Mouse (Mus musculus): ENCODE data around the gene Gm20517.
"Not testable (repeated sequence)": the region's sequence is repeated elsewhere in the genome, so short reads cannot be mapped to it uniquely, and the experiment has no call there.

Gm20517 gene

DNA sequence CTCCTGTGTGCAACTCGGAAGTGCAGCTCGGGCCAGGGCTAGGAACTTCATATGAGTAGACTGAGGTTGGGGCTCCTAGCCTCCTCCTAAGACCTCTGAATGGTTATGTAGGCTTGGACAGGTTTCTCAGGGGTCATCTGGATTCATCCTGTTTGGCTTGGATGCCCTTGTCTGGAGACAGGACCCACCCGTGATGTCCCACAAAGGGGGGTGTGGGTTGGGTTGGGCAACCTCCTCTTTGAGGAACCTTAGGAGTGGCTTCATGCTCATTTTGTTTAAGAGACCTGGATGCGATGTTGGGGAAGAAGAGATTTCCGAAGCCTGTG is 14.6 kb upstream of the Gm20517 start:
- DNase-seq (ENCODE audit: low spot score in 2 of 2), result peak in 1 of 2 experiments; percentile 19

GRCm38 (mm10) chr17:47597261-47597660 is 14.1 kb upstream of the Gm20517 start:
- DNase-seq (ENCODE audit: low spot score in 2 of 2), result peak in 1 of 2 experiments; percentile 26

- DNase-seq (ENCODE audit: low spot score in 2 of 2), result peak; percentile 52 to 55
Measured at GRCm38 (mm10) chr17:47597838-47598579, 13.4 kb upstream of the Gm20517 start.

DNA sequence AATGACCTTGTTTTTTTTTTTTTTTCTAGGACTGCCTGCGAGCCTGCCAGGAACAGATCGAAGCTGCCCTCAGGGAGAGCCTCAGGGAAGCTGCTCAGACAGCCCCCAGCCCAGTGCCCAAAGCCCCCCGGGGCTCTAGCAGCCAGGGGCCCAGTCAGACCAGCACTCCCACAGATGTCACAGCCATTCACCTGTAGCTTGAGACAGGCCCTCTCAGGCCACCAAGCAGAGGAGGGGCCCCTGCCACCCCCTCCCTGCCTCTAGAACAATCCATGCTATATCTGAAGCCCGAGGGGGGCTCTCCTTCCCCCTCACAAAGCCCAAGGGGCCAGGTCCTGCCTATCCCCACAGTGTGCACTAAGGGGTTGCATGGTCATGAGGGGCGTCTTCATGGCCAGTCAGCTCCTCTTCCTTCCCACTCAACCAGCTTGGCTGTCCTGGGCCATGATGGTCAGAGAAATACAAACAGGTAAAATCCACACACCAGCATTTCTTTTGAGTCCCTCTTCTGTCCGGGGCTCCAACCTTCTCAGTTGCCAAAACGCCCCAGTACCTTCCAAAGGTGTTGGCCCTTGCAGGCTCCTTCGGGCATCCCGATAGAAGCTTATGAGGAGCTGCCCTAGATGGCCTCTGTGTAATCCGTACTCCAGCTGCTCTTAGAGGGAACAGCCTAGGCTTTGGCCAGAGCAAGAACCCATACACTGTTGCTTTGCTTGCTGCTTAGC is 12.6 kb upstream of the Gm20517 start:
- DNase-seq (ENCODE audit: low spot score in 2 of 2), result not testable (repeated sequence)

- DNase-seq (ENCODE audit: low spot score in 2 of 2), result peak in 1 of 2 experiments; percentile 28
Measured at GRCm38 (mm10) chr17:47599511-47600297, 11.7 kb upstream of the Gm20517 start.

DNA sequence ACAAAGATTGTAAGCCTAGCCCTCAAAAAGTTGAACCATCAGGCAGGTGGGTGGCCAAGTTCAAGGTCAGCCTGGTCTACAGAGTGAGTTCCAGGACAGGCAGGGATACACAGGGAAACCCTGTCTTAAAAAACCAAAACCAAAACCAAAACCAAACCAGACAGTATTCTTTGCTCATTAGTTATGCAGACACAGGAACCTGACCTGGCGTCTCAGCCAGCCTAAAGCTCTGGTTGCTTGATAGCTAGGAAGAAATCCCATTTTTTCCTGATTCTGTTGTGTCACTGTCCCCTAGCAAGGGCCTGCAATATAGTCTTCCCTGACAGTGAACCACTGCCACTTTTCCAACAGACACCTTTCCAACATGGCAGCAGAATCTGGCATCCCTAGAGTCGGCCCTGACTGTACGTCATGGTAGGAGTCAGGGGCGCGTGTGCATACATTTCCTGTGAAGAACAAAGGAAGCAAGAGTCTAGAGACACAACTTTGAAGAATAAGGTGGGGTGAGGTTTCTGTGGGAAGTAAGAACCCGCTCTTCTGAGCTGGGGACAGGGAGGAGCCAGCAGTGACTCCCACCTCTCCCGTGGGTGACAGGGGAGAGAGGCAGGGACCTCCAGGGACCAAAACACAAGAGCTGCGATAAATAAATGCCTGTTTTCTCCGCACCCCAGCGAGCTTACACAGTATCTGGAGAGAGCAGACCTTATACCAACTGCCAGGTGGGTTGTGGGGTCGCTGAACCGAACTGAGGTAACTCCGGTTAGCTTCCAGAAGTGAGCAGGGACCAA is 10.6 kb upstream of the Gm20517 start:
- no peak for DNase-seq (ENCODE audit: low spot score in 2 of 2)

- no peak for DNase-seq (ENCODE audit: low spot score in 2 of 2)
Measured at GRCm38 (mm10) chr17:47601389-47601755, 10.0 kb upstream of the Gm20517 start.

- DNase-seq (ENCODE audit: low spot score in 2 of 2), result no peak
Measured at GRCm38 (mm10) chr17:47602289-47602688, 9.1 kb upstream of the Gm20517 start.

- DNase-seq (ENCODE audit: low spot score in 2 of 2), result peak in 1 of 2 experiments; percentile 26
Measured at GRCm38 (mm10) chr17:47606220-47606619, 5.2 kb upstream of the Gm20517 start.

- DNase-seq (ENCODE audit: low spot score in 2 of 2), result no peak
Measured at GRCm38 (mm10) chr17:47609182-47609581, 2.2 kb upstream of the Gm20517 start.

- no peak for DNase-seq (ENCODE audit: low spot score in 2 of 2)
Measured at GRCm38 (mm10) chr17:47611661-47611982, 233 bp downstream of the Gm20517 start.

DNA sequence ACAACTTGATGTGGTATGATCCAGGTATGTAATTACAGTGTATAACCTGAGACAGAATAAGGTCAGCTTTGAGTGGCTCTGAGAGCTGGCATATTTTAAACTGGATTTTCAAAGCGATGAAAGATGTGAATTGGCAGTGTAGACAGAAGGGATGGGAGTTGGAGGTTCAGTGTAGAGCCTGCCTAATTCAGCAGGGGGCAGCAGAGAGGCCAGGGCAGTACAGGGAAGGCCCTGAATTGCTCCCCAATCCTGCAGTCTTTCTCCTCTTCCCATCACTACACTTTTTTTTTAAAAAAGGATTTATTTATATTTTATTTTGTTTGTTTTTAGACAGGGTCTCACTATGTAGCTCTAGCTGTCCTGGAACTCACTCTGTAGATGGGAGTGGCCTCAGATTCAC is 2.6 kb downstream of the Gm20517 start:
- no peak for DNase-seq (ENCODE audit: low spot score in 2 of 2)

DNA sequence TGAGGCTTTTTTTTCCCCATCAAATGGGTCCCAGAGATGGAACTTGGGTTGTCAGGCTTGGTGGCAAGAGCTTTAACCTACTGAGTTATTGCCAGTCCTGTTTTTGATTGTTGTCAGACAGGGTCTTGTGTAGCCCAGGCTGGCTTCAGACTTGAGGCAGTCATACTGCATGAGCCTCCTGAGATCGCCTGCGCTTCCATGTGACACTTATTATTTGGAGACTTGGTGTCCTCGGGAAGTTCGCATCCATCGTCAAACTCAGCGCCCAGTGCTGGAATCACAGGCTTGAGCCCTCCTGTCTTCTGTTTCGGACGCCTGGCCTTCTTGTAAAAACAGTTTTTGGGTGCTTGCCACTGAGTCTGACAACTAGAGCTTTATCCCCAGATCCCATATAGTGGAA is 4.7 kb downstream of the Gm20517 start:
- DNase-seq (ENCODE audit: low spot score in 2 of 2), result no peak

DNA sequence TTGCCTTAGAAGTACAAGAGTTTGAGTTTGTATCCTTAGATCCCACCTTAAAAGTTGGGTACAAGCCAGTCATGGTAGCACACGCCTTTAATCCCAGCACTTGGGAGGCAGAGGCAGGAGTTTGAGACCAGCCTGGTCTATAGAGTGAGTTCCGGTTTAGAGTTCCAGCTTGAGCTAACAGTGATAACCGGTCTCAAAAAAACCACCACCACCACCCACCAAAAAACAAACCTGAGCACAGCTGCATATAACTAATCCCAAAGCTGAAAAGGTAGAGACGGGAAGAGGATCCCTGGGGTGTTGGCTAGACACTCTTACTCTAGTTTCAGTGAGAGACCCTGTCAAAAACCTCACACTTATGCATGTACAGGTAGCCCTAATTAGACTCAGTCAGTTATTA is 5.3 kb downstream of the Gm20517 start:
- DNase-seq (ENCODE audit: low spot score in 2 of 2), result no peak

DNA sequence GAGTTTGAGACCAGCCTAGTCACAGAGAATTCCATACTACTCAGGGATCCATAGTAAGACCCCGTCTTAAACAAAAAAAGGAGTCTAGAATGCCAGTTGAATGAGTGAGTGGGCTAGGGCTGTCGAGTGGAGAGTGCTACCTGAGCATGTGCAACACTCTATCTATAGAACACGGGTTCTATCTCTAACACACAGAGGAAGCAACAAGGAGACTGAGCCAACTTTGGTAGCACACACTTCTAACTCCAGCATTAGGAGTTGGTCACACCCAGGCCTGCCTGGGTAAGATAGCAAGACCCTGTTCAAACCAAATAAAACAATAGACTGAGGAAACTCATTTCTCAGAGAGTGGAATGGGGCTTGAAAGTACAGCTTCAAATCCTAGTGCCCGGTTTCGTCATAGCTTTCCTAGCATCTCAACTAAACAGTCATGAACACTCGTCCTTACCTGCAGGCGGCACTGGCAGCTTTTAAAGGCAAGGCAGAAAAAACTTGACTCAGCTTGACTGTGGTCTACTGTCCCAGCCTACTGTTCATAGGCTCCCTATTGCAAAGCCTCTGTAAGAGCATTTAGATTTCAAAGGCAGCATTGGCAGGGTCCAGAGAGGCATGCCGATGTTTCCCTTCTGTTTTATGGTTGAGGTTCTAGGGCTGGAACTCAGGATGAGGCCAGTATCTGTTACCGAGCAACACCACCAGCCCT is 6.4 kb downstream of the Gm20517 start:
- DNase-seq (ENCODE audit: low spot score in 2 of 2), result no peak

- no peak for DNase-seq (ENCODE audit: low spot score in 2 of 2)
Measured at GRCm38 (mm10) chr17:47618556-47619311, 7.3 kb downstream of the Gm20517 start.

GRCm38 (mm10) chr17:47622912-47623554 is 11.6 kb downstream of the Gm20517 start:
- DNase-seq (ENCODE audit: low spot score in 2 of 2), result peak in 1 of 2 experiments; percentile 20

DNA sequence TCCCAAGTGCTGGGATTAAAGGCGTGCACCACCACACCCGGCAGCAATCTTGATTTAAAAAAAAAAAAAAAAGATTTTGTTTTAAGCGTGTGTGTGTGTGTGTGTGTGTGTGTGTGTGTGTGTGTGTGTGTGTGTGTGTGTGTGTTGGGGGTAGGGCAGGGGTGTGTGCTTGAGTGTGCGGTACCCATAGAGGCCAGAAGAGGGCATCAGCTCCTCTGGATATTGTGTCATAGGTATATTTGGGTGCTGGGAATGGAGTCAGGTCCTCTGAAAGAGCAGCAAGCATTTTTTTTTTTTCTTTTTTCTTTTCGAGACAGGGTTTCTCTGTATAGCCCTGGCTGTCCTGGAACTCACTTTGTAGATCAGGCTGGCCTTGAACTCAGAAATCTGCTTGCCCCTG is 13.2 kb downstream of the Gm20517 start:
- DNase-seq (ENCODE audit: low spot score in 2 of 2), result not testable (repeated sequence)

DNA sequence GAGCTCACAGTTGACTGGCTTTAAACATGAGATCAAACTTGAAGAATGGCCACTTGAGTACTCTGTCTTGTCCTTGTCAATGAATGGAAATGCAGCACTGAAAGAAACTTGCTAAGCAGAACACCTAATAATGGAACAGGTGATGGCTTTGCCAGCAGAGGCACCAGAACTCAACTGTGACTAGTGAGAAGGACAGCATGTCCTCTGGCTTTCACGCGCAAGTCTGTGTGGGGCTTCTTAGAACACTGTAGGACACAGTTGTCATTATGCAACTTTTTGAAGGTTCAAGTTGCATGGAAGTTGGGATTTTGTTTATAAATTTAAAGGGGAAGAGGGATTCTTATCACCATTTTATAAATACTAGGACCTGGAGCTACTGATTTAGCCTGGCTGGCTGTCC is 13.7 kb downstream of the Gm20517 start:
- DNase-seq (ENCODE audit: low spot score in 2 of 2), result no peak

GRCm38 (mm10) chr17:47626031-47626430 is 14.6 kb downstream of the Gm20517 start:
- DNase-seq (ENCODE audit: low spot score in 2 of 2), result no peak
